Mouse (Mus musculus) hindbrain, postnatal 0 days (tissue): ENCODE measurements at regions not wholly inside any gene's neighbourhood (a gene's known extent, or its start where the extent isn't known, plus 50 kb on each side); places are given as distances from the start of the nearest gene placed in this dataset.

ENCODE experiments used
- ATAC-seq: fragments of 200-750 bp; cut with Nextera tagmentation; 2 replicates; pipeline ENCODE4 v1.8.0; 2017; ENCODE audit warnings: mild to moderate bottlenecking, moderate TSS enrichment, moderate library complexity
- DNase-seq: peaks from one replicate; pipeline ENCODE4 v3.0.0-alpha.2; 2015; ENCODE audit warnings: low spot score
- H3K27ac ChIP-seq: fragments of 300-500 bp; sonication (generic); 2 replicates; pipeline ENCODE4 v1.5.1; 2014; ENCODE audit warnings: mild to moderate bottlenecking
- H3K27me3 ChIP-seq: fragments of 300-500 bp; sonication (generic); 2 replicates; pipeline ENCODE4 v1.6.1; 2014; ENCODE audit warnings: low read length, mixed read lengths; ENCODE audit not compliant: insufficient read depth
- H3K36me3 ChIP-seq: fragments of 300-500 bp; sonication (generic); 2 replicates; pipeline ENCODE4 v1.6.1; 2014; ENCODE audit warnings: low read length, mixed read lengths; ENCODE audit not compliant: insufficient read depth
- H3K4me1 ChIP-seq: fragments of 300-500 bp; sonication (generic); 2 replicates; pipeline ENCODE4 v1.6.1; 2014; ENCODE audit warnings: antibody characterized with exemption, low read length, mixed read lengths; ENCODE audit not compliant: insufficient read depth
- H3K4me2 ChIP-seq: fragments of 300-500 bp; sonication (generic); 2 replicates; pipeline ENCODE4 v1.6.1; 2014; ENCODE audit warnings: low read depth, mild to moderate bottlenecking, low read length, moderate library complexity, mixed read lengths
- H3K4me3 ChIP-seq: fragments of 300-500 bp; sonication (generic); 2 replicates; pipeline ENCODE4 v1.5.1; 2014; ENCODE audit warnings: low read length
- H3K9ac ChIP-seq: fragments of 300-500 bp; sonication (generic); replicated peaks from 2 replicates; pipeline ENCODE4 v1.6.1; 2014; ENCODE audit warnings: mild to moderate bottlenecking, low read length, moderate library complexity, mixed read lengths
- H3K9me3 ChIP-seq: fragments of 300-500 bp; sonication (generic); 2 replicates; pipeline ENCODE4 v1.6.1; 2016; ENCODE audit warnings: low read length, mixed read lengths
- CTCF ChIP-seq: IDR thresholded peaks from 2 replicates; pipeline ENCODE4 v1.5.1; 2016; ENCODE audit warnings: antibody characterized with exemption, control low read depth, low read depth
- WGBS: fragments of 180-500 bp; shearing (Covaris S2); extraction: QIAGEN DNeasy Blood & Tissue Kit; methylation state at CpG from one replicate; pipeline ENCODE4 v1.1.7; 2014; 5-methylcytosine and 5-hydroxymethylcytosine counted together

DNA sequence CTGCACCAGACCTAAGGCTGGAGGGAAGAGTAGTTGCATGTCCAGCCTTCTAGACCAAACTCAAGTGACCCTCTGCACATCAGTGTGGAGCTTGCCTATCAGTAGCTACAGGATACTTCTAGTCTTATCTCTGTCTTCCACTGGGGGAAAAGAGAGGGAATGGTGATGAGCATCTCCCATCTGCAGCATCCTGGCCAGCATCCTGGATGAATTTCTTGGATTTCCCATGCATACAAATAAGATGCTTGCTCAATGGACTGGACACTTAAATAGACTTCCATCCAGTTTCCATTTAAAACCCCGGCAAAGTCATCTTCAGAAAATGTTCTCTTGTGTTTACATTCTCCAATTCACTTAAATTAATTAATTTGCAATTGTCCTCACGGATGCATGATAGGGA is 50.5 kb upstream of the Npas2 start:
- no peaks in the 10 kb centered on the region for H3K36me3 ChIP-seq
- H3K4me1 ChIP-seq: no peaks in the 10 kb centered on the region
- no peaks in the 10 kb centered on the region for H3K27me3 ChIP-seq
- H3K9me3 ChIP-seq: no peaks in the 10 kb centered on the region
- DNase-seq (no peak), ATAC-seq (no peak)
- H3K9ac ChIP-seq: no peak overlapping the region
- no peak overlapping the region for H3K27ac ChIP-seq
- H3K4me2 ChIP-seq: no peak overlapping the region
- no peak for TF ChIP-seq CTCF
- WGBS: 82% methylated on average over 2 of the region's 2 CpGs
- H3K4me3 ChIP-seq: no peak overlapping the region

DNA sequence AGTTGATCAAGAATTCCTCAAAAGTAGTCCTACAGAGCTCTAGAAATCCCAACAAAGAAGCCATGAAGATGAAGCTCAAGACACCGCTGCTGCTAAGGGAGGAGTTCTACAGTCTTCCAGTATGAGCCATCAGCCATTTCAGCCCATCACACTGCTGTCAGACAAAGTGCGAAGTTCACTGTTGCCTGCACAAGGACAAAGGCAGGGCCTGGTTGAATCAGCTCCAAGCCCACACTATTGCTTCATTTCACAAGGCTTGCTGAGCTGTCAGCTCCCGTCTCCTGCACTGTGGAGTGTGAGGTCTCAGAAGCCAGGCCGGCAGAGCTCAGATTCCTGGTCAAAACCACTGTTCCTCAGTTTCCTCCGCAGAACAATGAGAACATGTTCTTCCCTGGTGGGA is 49.9 kb upstream of the Npas2 start:
- no peak for DNase-seq
- Histone ChIP-seq H3K4me1 (no peaks in the 10 kb centered on the region), H3K4me3 (no peak overlapping the region), H3K27me3 (no peaks in the 10 kb centered on the region), H3K4me2 (no peak overlapping the region), H3K36me3 (no peaks in the 10 kb centered on the region), H3K9me3 (no peaks in the 10 kb centered on the region), H3K27ac (no peak overlapping the region), H3K9ac (no peak overlapping the region)
- WGBS: 67% methylated on average over 5 of the region's 5 CpGs
- no peak for ATAC-seq
- TF ChIP-seq CTCF: no peak
